Mouse (Mus musculus) megakaryocyte-erythroid progenitor cell, adult 5 weeks (primary cell): ENCODE data around the gene S100a8. TPM values are rescaled to one million over a fixed set of nuclear protein-coding genes. Genes with fewer than 3 reads are reported as not detected.

Experiments
- polyA plus RNA-seq: library from polyadenylated mRNA; stranded (reverse); fragments of >175 nt; gene quantifications from 2 replicates; pipeline ENCODE4 v1.2.3, GENCODE M21; 2012

S100a8 gene
- 105 and 115 TPM in 2 replicates for polyA plus RNA-seq

GRCm38 (mm10) chr3:90668846-90669245 lies at the start of gene S100a8:
S100a8 (plus strand) TSS chr3:90668978.

GRCm38 (mm10) chr3:90653717-90654116 lies 15.1 kb upstream of the S100a8 start, which contains the start of gene S100a7a:
S100a7a (plus strand) TSS chr3:90654017.

DNA sequence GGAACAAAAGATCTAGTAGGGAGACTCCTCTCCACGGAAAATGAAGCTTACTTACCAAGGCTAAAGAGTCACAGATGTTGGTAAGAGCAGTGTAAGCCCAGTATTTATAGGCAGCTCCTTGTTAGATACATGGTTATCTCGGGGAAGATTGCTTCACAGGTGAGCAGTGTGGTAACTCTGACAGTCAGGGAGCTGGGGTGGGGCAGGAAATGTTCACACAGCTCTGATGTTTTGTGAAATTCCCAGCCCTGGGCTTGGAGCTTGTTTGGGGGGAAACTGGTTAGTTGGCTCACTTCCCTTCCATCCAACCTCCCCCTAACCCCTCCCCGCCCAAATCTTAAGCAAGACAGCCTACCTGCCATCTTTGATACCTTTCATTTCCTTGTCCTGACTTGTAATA lies 26.8 kb downstream of the S100a8 start, which contains the start of gene S100a9:
Gene S100a9 (minus strand): TSS at position 109 of the 400 bp plus-strand sequence.

Other genes starting within 250 kb of the S100a8 start
- gene Ints3, start 235.4 kb upstream of the S100a8 start, polyA plus RNA-seq = 24.4 and 25.8 TPM in 2 replicates
- 0.57 and 1.1 TPM in 2 replicates for gene Npr1, start 203.1 kb upstream of the S100a8 start, polyA plus RNA-seq
- gene Ilf2, start 192.9 kb upstream of the S100a8 start, polyA plus RNA-seq = 17.1 and 20.8 TPM in 2 replicates
- 4.0 and 5.0 TPM in 2 replicates for gene Snapin, start 177.9 kb upstream of the S100a8 start, polyA plus RNA-seq
- gene Chtop, start 159.5 kb upstream of the S100a8 start, polyA plus RNA-seq = 90.2 and 101 TPM in 2 replicates
- 13.4 and 15.3 TPM in 2 replicates for gene S100a1, start 154.6 kb upstream of the S100a8 start, polyA plus RNA-seq
- gene S100a13, start 154.5 kb upstream of the S100a8 start, polyA plus RNA-seq = 13.6 and 14.3 TPM in 2 replicates
- gene S100a14, start 142.1 kb upstream of the S100a8 start, polyA plus RNA-seq = 0.27 and 0.37 TPM in 2 replicates
- gene S100a16, start 131.7 kb upstream of the S100a8 start, polyA plus RNA-seq = not detected in 2 replicates
- not detected in 2 replicates for gene S100a3, start 108.4 kb upstream of the S100a8 start, polyA plus RNA-seq
- not detected in 2 replicates for gene S100a2, start 78.7 kb upstream of the S100a8 start, polyA plus RNA-seq
- not detected in 2 replicates for gene Gm42674, start 67.1 kb upstream of the S100a8 start, polyA plus RNA-seq
- 2.6 and 3.5 TPM in 2 replicates for gene S100a4, start 65.2 kb upstream of the S100a8 start, polyA plus RNA-seq
- not detected in 2 replicates for gene S100a5, start 60.5 kb upstream of the S100a8 start, polyA plus RNA-seq
- 3.3 and 8.6 TPM in 2 replicates for gene S100a6, start 56.1 kb upstream of the S100a8 start, polyA plus RNA-seq
- 0.09 TPM in 1 of 2 replicates, not detected in the other for gene S100a7a, start 15.0 kb upstream of the S100a8 start, polyA plus RNA-seq
- gene S100a9, start 26.7 kb downstream of the S100a8 start, polyA plus RNA-seq = 311 and 336 TPM in 2 replicates
- gene Pglyrp4, start 57.9 kb downstream of the S100a8 start, polyA plus RNA-seq = not detected in 2 replicates
- gene Gm5849, start 108.9 kb downstream of the S100a8 start, polyA plus RNA-seq = not detected in 2 replicates